Mouse (Mus musculus): Measurements from ENCODE around the gene Ogfod1. TPM values are rescaled to one million over a fixed set of nuclear protein-coding genes. Genes with fewer than 3 reads are reported as not detected.
A peak's percentile ranks its signal among the peaks of the same experiment; 100 is the strongest.

The Ogfod1 gene
- total RNA-seq (2021), result 10 to 100 TPM; 19.2 to 20.2 TPM
- long read RNA-seq, experiment 1, full-length matches to known transcripts, result 8 of 17 reads
- long read RNA-seq, experiment 1, partial matches to known transcripts, result 5 of 17 reads
- long read RNA-seq, experiment 1, other reads (novel, unspliced or antisense), result 4 of 17 reads
- long read RNA-seq, experiment 2, full-length matches to known transcripts, result 7 of 20 reads
- long read RNA-seq, experiment 2, partial matches to known transcripts, result 4 of 20 reads
- long read RNA-seq, experiment 2, other reads (novel, unspliced or antisense), result 9 of 20 reads

DNA sequence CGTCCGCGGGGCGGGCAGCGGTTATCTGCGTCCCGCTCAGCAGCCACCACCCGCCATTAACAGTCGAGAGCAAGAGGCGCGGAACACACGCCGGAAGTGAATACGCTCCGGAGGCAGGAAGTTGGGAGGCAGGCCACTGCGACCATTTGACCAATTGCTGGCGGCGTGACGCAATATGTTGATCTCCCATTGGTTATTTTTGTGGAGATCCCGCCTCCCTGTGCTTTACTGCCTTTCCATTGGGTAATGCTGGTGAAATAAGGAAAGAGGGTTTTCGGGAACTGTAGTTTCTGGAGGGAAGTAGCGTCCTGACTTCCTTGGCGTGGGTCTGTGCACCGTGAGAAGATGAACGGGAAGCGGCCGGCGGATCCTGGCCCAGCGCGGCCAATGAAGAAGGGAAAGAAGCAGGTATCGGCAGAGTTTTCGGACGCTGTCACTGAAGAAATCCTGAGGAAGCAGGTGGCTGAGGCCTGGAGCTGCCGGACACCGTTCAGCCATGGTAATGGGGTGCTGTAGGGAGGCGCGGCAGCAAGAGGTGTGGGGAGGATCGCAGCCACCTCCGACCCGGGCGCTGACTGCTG, at the start of gene Ogfod1, which contains the start of gene Nudt21:
Gene Ogfod1 (plus strand): TSS at position 255 of the 581 bp plus-strand sequence.
Gene Nudt21 (minus strand): TSS at position 88 of the 581 bp plus-strand sequence.
- DNase-seq (ENCODE audit: low spot score in 2 of 2), result peak; percentile 74 to 90

DNA sequence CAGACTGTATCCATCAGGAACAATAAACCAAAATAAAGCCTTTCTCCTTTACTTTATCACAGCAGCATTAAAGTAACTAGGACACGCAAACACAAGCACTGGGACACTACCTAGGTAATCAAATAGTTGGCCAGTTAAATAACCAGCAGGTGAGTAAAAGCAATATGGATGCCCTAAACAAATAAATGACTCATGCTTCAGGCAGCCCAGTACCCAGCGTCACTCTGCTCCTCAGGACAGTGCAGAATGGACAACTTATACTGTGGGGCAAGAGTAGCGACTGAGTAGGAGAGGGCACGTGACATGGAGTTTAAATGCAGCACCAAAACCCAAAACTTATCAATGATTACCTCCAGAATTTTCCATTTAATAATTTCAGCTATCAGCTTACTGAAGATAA, 47.3 kb upstream of the Ogfod1 start:
- DNase-seq (ENCODE audit: low spot score in 2 of 2), result no peak

DNA sequence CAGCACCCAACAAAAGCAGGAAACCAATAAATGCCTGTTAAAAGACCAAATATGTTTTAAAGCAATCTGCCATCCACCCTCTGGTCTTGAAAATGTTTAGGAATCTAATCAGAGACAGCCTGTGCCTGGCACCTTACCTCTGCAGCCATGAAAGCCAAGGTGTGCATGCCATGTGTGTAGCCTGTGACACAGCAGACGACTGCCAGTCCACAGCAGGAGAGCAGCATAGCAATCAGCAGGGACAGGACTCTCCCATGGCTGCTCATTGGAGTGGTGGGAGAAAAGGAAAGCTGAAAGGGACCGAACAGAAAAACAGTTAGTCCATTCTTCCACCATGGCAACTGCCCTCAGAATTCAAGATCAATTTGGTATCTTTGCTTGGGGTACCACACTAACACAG, 38.0 kb upstream of the Ogfod1 start:
- no peak for DNase-seq (ENCODE audit: low spot score in 2 of 2)

DNA sequence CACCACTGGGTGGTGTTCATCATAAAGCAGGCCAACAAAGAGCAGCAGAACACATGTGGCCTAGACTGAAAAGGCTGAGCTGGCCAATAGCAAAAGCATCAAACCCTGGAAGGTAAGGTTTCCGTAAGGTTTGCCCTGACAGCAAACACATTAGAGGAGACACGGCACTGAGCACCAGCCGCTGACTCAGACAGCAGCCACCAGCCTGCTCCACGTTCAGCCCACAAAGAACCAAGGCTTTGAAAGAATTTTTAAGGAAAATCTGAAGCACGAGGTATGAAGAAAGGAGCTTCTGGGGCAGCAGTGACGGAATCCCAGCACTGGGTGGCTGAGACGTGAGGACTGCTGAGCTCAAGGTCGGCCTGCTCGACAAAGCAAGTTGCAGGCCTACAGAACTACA, 32.9 kb upstream of the Ogfod1 start:
- no peak for DNase-seq (ENCODE audit: low spot score in 2 of 2)

DNA sequence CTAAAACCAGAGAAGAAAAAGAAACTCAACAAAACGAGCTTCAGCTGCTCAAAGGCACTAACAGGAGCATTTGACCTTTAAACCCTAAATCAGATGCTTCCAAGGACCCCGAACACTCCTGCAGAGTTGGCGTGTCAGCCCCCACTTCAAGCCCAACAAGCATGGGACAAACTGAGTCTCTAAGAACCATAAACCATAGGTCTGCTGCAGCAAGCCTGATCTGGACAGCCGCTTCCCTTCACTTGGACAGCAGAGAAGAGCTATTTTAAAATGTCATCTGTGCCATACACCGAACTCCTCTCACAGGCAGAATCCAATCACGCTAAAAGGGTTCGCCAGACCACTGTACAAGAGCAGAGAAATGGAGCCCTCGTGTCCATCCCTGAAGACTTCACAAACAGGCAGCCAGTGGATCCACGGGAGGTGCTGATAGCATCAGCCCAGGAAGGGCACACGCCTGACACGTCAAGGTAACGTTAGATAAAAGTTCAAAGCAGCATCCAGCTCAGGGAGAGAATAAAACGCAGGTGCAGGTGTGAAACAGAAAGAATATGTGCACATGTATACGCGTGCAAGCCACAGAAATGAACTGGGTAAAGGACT, 27.7 kb upstream of the Ogfod1 start:
- no peak for DNase-seq (ENCODE audit: low spot score in 2 of 2)

DNA sequence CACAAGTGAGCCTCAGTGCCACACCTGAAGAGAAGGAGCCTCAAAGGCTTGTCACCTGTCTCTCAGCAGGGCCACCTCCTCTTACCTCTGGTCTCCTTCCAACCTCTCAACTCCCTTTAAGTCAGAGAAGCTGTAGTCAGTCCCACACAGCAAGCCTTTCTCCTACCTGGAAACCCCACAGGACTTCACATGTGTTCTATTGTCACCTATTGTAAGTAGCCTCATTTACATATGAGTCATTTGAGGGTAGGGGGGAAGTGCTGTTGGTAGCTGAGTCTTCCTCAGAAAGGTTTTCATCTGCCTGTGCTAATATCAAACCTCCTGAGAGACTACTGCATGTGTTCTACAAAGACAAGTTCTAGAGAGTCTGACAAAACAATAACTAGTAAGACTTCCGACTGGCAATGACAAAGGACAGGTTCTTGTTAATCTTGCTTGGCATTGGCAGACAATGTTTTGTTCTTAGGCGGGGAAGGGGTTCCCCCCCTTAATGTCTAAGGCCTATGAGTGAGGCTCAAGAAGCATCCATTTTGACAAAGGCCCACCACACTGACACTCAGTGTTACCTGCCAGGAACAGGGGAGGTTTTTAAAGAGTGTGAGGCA, 26.8 kb upstream of the Ogfod1 start:
- DNase-seq (ENCODE audit: low spot score in 2 of 2), result no peak

DNA sequence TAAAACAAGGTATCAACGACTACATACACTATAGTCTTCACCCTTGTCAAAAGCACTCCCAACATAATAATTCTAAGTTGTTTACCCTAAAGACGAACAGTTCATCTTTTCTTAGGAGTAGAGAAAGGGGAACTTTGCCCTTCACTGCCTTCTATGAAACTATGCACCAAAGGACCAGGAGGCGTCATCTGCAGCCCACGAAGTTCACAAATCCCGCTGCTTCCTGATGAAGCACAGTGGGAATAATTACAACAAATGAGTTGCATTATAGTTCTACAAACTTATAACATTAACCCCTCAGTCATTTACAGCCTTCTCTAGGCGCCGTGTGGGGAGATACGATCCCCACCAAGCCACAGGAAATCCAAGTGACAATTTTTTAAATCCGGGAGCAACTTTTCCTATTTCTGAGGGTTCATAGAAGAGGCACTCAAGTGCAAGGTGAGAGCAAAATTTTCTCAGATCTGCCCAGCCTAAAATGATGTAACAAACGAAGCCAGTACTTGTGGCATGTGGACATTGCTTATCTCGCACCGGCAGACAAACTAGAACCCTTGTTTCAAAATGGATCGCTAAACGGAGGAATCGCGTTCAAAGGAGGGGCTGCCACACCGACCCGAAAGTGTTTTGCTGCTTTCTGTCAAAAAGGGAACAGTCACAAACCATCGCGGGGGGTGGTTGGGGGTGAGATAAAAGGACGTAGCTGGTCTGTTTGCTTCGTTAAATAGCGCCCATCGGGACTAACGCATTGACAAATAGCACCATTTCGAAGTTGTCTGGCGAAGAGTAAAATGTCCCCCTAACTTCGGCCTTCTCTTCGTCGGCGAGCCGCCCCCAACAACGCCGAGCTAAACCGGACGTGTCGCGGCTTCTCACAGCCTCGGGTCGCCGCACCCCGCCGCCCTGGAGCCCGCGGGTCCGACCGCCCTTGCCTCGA, 25.7 kb upstream of the Ogfod1 start:
- no peak for DNase-seq (ENCODE audit: low spot score in 2 of 2)

DNA sequence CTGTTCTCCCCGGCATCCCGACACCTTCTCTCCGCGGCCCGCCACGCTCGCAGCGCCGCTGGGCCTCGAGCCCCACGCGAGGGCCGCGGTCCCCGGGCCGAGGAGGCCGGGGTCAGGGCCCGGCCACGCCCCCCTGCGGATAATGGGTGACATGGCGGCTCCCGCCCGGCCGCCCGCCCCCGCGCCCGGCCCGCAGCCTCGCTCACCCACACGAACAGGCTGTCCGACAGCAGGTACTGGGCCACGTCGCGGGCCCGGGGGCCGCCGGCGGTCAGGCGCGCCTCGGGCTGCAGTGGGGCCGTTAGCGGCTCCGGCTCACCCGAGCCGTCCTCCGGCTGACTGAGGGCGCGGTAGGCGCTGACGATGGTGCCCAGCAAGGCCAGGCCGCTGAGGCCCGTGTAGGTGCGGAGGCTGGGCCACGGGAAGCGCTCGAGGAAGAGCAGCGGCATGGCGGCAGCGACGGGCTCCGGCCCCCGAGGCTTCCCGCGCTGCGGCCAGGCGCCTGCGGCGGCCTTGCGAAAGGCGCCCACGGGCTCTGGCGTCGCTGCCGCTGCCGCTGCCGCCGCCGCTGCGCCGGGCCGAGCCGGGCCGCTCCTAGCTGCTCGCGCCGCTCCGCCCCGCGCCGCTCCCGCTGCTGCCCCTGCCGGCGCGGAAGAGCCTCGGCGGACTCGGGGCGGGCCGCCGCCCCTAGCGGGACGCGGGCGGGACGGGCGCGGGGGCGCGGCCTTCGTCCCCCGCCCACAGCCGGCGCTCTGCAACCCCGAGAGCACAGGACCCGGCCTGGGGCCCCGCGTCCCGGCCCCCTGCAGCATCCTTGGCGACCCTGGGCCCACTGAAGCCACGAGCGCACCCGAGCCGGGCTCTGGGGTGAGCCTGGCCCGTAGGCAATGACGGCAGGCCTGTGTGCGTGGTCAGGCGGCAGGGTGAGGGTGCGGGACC, 24.7 kb upstream of the Ogfod1 start, which contains the start of gene Amfr:
Gene Amfr (minus strand): TSS at position 830 of the 939 bp plus-strand sequence.
- peak; percentile 57 to 78 for DNase-seq (ENCODE audit: low spot score in 2 of 2)

DNA sequence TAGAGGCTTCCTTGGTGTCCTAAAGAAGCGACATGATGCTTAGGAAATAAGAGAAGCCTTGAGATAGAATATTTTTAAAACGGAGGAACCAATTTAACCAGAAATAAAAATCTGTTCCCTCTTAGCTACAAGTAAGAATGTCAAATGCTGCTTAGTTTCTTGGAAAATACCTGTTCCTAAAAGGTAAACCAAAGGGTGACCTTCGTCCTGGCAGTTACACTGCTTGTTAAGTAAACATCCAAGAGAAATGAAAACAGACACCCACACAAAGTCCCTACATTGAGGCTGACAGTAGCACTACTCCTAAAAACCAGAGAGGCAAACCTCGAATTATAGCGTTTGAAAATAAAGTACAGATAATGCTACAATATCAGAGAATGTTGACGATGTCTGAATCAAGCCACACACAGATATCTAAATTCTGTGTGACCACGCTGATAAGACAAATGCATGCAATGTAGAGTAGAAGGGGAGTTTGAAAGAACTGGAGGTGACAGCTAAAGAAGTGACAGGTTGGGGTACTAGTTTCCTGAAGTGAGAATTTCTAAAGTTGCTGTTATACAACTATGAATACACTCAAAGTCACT, 23.9 kb upstream of the Ogfod1 start:
- DNase-seq (ENCODE audit: low spot score in 2 of 2), result no peak

DNA sequence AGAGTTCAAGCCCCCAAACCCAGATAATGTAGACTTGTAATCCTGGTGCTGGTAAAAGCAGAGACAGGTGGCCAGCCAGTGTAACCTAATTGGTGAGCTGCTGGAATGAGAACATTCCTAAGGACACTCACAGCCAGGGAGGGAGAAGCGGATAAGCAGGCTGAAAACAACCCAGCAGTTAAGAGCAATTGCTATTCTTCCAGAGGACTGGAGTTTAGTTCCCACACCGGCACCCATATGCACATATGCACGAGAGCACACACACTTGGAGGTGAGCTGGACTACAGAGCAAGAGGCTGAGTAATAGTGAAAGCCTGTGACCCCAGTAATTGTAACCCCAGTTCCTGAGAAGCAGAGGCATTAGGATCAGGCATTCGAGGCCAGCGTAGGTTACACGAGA, 13.1 kb upstream of the Ogfod1 start:
- no peak for DNase-seq (ENCODE audit: low spot score in 2 of 2)

DNA sequence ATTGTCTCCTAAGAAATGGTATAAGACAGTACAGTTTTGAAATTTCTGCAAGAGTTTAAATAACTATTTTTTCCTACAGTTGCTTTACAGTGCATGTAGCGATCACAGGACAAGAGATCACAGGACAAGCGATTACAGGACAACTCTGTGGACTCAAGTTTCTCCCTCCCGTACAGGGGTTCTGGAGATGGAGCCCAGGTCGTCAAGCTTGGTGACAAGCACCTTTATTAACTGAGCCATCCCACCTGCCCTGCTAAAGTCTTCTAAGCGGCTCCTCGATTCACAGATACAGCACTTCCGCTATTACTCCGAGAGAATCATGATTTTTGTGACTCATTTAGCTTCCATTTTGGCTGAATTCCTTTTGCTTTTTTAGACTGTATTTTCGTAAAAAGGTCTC, 7.3 kb upstream of the Ogfod1 start:
- no peak for DNase-seq (ENCODE audit: low spot score in 2 of 2)

DNA sequence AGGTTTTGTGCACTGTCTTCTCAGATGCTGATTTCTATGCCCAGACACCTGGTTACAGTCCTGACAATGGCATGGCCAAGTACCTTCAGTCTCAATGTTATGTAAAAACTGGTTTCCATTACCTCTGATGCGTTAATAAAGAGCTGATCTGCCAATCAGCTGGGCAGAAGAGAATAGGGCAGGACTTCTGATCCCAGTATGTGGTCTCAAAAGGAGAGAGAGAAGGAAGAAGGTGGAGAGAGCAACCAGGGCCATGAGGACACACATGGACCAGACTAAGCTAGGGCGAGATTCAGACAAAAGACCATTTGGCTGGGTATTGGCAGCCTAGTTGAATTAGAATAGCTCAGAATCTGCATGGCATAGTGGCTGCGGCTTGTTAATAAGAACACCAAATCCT, 3.4 kb upstream of the Ogfod1 start:
- DNase-seq (ENCODE audit: low spot score in 2 of 2), result no peak

DNA sequence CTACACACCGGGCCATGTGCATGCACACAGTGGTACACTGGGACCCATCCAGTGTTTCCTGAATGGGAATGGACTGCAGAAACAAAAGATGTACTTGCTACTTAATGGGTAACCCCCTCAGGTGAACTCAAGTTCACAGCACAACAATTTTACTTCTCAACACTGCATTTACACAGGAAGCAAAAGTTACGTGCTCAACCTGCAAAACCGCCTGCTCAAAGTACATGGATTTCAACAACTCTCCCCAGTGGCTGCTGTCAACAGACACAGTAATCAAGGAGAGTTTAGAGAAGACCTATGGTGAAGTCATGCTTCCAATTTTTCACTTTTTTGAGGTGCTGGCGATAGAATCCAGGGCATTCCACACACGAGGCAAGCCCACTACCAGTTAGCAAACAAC, 1.8 kb upstream of the Ogfod1 start:
- DNase-seq (ENCODE audit: low spot score in 2 of 2), result no peak

DNA sequence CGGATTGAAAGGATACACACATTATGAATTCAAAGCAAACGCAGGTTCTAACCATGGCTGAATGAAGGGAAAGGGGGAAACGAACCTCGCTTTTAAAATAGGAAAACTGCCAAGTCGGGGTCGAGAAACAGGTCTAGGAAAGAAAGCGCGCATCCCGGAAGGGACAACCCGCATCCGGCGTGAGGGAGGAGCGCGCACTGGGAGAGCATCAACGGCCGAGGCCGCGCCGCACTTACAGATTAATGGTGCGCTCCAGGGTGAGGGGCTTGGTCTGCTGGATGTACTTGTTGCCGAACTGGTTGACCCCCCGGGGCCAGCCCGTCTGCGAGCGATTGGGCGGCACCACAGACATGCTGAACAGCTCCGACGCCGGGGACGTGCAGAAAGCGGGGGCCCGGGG, 457 bp upstream of the Ogfod1 start:
- peak; percentile 42 to 72 for DNase-seq (ENCODE audit: low spot score in 2 of 2)

DNA sequence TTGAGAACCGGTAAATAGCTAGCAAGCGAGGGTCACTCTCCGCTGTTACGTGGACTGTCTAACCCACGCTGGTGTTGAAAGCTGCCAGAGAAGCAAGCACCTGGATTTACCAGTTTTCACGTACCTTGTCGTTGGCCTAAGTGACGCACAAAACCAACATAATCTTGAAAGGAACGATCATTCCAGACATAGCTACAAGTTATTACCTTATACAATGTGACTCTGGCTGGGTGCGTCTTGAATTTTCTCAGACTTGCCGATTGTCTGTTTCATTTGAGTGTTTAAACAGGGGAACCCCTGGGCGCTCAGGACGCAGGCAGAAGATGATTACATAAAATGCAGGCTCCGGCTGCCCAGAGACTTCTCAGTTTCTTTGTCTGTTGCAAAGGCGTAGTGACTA, 808 bp downstream of the Ogfod1 start:
- no peak for DNase-seq (ENCODE audit: low spot score in 2 of 2)

DNA sequence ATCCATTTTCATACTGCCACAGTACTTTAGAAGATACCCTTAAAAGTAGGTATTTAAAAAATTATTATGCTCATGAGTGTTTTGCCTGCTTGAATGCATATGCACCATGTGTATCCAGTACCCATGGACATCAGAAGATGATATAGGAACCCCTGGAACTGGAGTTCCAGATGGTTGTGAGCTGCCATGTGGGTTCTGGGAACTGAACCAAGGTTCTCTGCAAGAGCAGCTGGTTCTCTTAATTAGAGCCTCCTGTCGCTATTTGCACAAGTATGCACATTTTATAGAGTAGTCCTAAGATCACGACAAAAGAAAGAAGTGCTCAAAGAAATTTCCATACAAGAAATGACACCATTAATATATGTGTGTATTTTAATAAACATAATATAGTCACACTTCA, 10.8 kb downstream of the Ogfod1 start:
- no peak for DNase-seq (ENCODE audit: low spot score in 2 of 2)

DNA sequence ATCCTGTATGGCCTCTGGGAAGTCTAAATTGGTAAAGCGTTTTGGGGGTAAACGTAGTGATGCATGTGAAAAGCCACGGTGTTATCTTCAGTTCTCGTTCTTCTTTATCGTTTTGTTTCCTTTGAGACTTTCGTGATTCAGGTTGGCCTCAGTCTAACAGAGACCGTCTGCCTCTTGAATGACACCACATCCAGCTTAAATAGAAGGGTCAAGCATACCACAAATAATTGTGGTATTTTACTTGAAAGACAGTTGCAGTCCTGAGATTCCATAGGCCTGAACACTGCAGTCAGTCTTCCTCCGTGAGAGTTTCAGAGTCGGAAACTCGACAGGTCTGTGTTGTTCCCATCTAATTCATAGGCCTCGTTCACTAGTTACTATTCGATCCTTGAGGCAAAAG, 15.7 kb downstream of the Ogfod1 start:
- no peak for DNase-seq (ENCODE audit: low spot score in 2 of 2)

DNA sequence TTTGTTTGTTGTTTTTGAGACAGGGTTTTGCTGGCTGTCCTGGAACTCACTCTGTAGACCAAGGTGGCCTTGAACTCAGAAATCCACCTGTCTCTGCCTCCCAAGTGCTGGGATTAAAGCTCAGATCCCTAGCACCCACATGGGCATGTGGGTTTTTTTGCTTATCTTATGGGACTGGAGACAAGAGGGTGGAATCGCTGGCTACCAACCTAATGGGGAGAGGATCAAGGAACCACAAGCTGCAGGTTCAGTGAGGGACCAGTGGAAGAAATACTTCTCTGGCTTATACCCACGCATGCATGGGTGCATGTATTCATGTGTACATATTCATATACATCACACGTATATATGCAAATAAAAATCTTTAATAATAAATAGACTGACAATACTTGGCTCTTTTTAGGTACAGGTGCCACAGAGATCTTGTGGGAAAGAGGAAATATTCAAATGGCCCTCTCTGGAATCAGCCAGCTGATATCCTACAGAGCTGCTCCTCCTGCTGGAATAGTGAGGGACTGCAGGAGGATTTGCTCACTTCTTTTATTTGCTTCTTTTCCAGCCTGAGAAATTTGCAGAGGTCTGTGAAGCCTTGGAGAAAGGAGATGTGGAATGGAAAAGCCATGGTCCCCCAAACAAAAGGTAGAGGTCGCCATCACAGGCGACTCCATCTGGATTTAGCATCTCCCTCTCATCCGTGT, 20.3 kb downstream of the Ogfod1 start:
- DNase-seq (ENCODE audit: low spot score in 2 of 2), result peak in 1 of 2 experiments; percentile 50

All from gastrocnemius, postnatal 4 days (tissue).